Mouse (Mus musculus) bone marrow macrophage, adult 2 months (primary cell): ENCODE data around the gene Ppp6r1.

Experiments
- CTCF ChIP-seq: IDR thresholded peaks from 2 replicates; pipeline ENCODE4 v1.5.1; 2012; ENCODE audit warnings: low read depth, mild to moderate bottlenecking, low read length, moderate library complexity
- POLR2A ChIP-seq: IDR thresholded peaks from 2 replicates; pipeline ENCODE4 v1.6.1; 2012; ENCODE audit warnings: mild to moderate bottlenecking, low read depth, low read length, borderline replicate concordance

DNA sequence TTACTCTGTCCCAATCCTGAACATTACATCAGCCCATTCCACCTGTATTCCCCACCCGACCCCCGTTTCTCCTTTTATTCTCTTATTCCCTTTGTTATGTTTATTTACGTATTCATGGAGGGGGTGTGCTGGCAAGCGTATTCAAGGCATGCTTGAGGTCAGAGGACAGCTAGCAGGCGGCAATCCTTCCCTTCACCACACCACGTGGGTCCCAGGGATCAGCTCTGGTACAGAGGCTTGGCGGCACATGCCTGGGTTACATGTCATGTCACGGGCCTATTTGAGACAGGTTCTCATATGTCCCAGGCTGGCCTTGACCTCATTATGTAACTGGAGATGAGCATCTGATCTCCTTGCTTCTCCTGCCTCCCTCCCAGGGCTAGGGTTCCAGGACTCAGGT, 43.5 kb upstream of the Ppp6r1 start:
- TF ChIP-seq POLR2A (no peak), CTCF (no peak)
